Mouse (Mus musculus) liver, embryonic 11.5 days (tissue): ENCODE results near the gene Recql5. TPM values are rescaled to one million over a fixed set of nuclear protein-coding genes. Genes with fewer than 3 reads are reported as not detected.

Source experiments
- ATAC-seq: fragments of 200-750 bp; cut with Nextera tagmentation; replicated peaks from 2 replicates; pipeline ENCODE4 v1.8.0; 2017; ENCODE audit warnings: moderate number of reproducible peaks, mild to moderate bottlenecking, moderate TSS enrichment, moderate library complexity; ENCODE audit not compliant: low FRiP score
- DNase-seq: peaks from one replicate; pipeline ENCODE4 v3.0.0-alpha.2; 2017; ENCODE audit warnings: low spot score
- H3K27ac ChIP-seq: fragments of 300-500 bp; sonication (generic); 2 replicates; pipeline ENCODE4 v1.5.1; 2014; ENCODE audit warnings: mild to moderate bottlenecking, low read depth, low read length, control low read depth
- H3K27me3 ChIP-seq: fragments of 300-500 bp; sonication (generic); replicated peaks from 2 replicates; pipeline ENCODE4 v1.6.1; 2014; ENCODE audit warnings: low read length, mixed read lengths; ENCODE audit not compliant: control insufficient read depth, insufficient read depth
- H3K36me3 ChIP-seq: fragments of 300-500 bp; sonication (generic); 2 replicates; pipeline ENCODE4 v1.6.1; 2014; ENCODE audit warnings: mild to moderate bottlenecking, low read length, moderate library complexity, mixed read lengths; ENCODE audit not compliant: control insufficient read depth, insufficient read depth
- H3K4me1 ChIP-seq: fragments of 300-500 bp; sonication (generic); replicated peaks from 2 replicates; pipeline ENCODE4 v1.6.1; 2014; ENCODE audit warnings: low read length, mixed read lengths; ENCODE audit not compliant: control insufficient read depth, insufficient read depth
- H3K4me2 ChIP-seq: fragments of 300-500 bp; sonication (generic); 2 replicates; pipeline ENCODE4 v1.6.1; 2014; ENCODE audit warnings: mild to moderate bottlenecking, control low read depth, moderate library complexity
- H3K4me3 ChIP-seq: fragments of 300-500 bp; sonication (generic); 2 replicates; pipeline ENCODE4 v1.5.1; 2014; ENCODE audit warnings: low read depth, low read length, control low read depth
- H3K9ac ChIP-seq: fragments of 300-500 bp; sonication (generic); 2 replicates; pipeline ENCODE4 v1.6.1; 2014; ENCODE audit warnings: low read depth, low read length, control low read depth
- H3K9me3 ChIP-seq: fragments of 300-500 bp; sonication (generic); 2 replicates; pipeline ENCODE4 v1.6.1; 2016; ENCODE audit warnings: low read length, inconsistent platforms, mixed read lengths; ENCODE audit not compliant: control insufficient read depth
- WGBS: fragments of 180-500 bp; shearing (Covaris S2); extraction: QIAGEN DNeasy Blood & Tissue Kit; methylation state at CpG from one replicate; pipeline ENCODE4 v1.1.7; 2014; 5-methylcytosine and 5-hydroxymethylcytosine counted together
- polyA plus RNA-seq: library from polyadenylated mRNA; unstranded; fragments of >200 nt; fragmentation: Nextera tagmentation; extraction: Ambion mirVana; gene quantifications from 2 replicates; pipeline ENCODE4 v1.2.1, GENCODE M21; 2014

Gene Recql5
- polyA plus RNA-seq, 1 experiment from 2014 or later = 22.9 TPM

DNA sequence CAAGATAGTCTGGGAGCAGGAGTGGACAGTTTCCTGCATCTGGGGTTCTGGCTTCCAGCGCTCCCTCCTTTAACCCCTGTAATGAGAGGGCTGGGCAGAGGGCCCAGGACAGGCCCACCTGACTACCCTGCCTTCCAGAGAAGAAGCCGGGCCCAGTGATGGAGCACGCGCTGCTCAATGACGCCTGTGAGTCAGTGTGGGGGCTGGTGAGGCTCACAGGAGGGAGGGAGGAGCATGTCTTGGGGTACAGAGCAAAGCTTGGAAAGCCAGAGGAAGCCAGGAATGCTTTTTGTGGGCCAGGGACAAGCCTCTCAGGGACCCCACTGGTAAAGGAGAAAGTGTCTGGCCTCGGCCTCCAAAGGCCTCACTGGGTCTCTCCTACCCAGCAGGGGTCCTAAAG is 78.6 kb downstream of the Recql5 start:
- no peak for DNase-seq
- Histone ChIP-seq H3K27me3 (peaks cover 25% of the 10 kb centered on the region), H3K9me3 (no peaks in the 10 kb centered on the region), H3K4me2 (no peak overlapping the region), H3K27ac (no peak overlapping the region), H3K4me1 (peaks cover 12% of the 10 kb centered on the region; the same call in 1 of the 2 replicates), H3K36me3 (peaks cover 28% of the 10 kb centered on the region), H3K9ac (no peak overlapping the region), H3K4me3 (no peak overlapping the region)
- no peak for ATAC-seq
- 89% methylated on average over 6 of the region's 6 CpGs for WGBS

DNA sequence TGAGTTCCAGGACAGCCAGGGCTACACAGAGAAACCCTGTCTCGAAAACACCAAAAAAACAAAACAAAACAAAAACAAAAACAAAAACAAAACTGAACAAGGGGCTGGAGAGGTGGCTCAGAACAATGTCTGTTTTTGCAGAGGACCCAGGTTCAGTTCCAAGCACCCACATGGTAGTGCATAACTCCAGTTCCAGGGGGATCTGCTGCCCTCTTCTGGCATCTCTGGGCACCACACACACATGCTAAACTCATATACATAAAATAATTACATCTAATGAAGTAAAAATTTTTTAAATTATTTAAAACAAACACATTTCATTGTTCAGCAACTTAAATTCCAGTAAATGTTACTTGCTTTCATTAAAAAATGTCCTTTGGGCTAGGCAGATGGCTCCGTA is 87.5 kb downstream of the Recql5 start:
- Histone ChIP-seq H3K9ac (no peak overlapping the region), H3K27me3 (no peaks in the 10 kb centered on the region), H3K4me1 (peaks cover 34% of the 10 kb centered on the region), H3K36me3 (peaks cover 24% of the 10 kb centered on the region), H3K4me3 (no peak overlapping the region), H3K27ac (no peak overlapping the region), H3K9me3 (peaks cover 3% of the 10 kb centered on the region), H3K4me2 (no peak overlapping the region)
- WGBS = 95% methylated on average over 2 of the region's 2 CpGs
- ATAC-seq = no peak
- DNase-seq = no peak

DNA sequence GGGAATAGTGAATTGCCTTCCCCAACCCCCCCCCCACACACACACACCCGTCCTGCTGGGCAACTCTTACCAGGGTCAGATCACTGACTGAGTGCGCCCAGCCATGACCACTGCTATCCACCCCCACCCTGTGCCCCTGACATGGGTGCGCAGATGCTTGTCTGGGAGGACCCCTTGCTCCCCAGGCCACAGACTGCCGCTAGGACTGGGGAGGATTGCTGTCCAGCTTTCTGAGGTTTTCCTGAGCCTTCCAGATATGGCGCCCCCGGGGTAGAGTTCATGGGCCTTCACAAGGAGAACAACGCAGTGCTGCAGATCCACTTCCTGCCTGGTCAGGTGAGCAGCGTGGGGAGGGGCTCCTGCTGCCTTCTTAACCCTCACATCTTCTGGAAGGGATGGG is 89.0 kb downstream of the Recql5 start:
- no peak overlapping the region for H3K9ac ChIP-seq
- H3K36me3 ChIP-seq = peaks cover 15% of the 10 kb centered on the region
- H3K4me2 ChIP-seq = no peak overlapping the region
- ATAC-seq (no peak), DNase-seq (no peak)
- no peak overlapping the region; the same call in 1 of the 2 replicates for H3K27ac ChIP-seq
- WGBS = 76% methylated on average over 8 of the region's 8 CpGs
- no peak overlapping the region for H3K4me3 ChIP-seq
- H3K4me1 ChIP-seq = peaks cover 43% of the 10 kb centered on the region
- no peaks in the 10 kb centered on the region for H3K27me3 ChIP-seq
- H3K9me3 ChIP-seq = peaks cover 3% of the 10 kb centered on the region

DNA sequence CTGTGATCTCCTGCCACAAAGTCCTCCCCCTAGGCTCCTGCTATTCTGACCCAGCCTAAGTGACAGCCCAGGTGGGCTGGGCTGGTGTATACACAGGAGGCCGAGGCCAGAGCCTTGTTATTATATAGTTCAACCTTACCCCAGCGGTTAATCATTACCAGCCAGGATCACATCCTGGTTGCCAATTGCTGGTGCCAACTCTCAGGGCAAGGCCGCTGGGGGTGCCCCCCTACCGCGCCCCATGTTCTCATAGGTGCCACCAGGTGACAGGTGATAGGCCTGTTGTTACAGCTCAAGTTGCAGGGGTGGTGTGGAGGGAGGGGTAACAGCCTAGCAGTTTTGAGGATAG is 89.4 kb downstream of the Recql5 start:
- peaks cover 3% of the 10 kb centered on the region for H3K9me3 ChIP-seq
- peaks cover 15% of the 10 kb centered on the region for H3K36me3 ChIP-seq
- 82% methylated on average over 5 of the region's 5 CpGs for WGBS
- no peak overlapping the region; the same call in 1 of the 2 replicates for H3K27ac ChIP-seq
- H3K9ac ChIP-seq = no peak overlapping the region
- H3K27me3 ChIP-seq = no peaks in the 10 kb centered on the region
- no peak overlapping the region for H3K4me3 ChIP-seq
- no peak for ATAC-seq
- peaks cover 46% of the 10 kb centered on the region for H3K4me1 ChIP-seq
- DNase-seq = no peak
- no peak overlapping the region for H3K4me2 ChIP-seq

DNA sequence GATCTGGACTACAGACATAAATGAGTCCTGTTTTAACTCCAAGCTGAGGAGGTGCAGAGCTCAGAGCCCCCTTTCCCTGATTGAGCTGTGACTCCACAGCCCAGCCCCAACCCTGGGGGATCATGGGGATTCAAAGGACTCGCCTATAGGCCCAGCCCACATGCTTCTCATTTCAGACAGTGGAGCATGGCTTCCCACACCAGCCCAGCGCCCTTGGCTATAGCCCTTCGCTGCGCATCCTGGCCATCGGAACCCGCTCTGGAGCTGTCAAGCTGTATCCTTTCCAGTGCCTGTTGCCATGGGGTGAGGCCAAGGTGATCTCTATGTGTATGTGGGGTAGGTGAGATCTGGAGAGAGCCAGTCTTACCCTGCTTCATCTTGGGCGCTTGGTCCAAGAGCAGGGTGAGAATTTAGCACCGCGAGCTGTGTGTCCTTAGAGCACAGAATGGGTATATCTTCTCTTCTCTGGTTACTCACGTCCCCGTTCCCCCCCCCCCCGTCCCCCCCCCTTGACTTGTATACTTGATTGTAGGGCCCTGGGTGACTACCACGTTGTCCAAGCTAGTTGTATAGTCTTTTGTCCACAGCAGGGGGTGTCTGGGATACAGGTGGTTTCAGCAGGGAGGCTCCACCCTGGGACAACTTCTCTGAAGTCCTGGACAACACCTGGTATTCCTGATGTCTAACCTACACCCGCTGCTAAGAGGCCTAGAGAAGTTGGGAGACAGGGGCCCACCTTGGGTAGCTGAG is 90.0 kb downstream of the Recql5 start:
- 79% methylated on average over 12 of the region's 14 CpGs for WGBS
- H3K9ac ChIP-seq = no peak overlapping the region; the same call in 1 of the 2 replicates
- ATAC-seq (no peak), DNase-seq (no peak)
- no peak overlapping the region for H3K4me2 ChIP-seq
- H3K27me3 ChIP-seq = no peaks in the 10 kb centered on the region
- H3K27ac ChIP-seq = peak overlapping the region; percentile 87
- H3K9me3 ChIP-seq = peaks cover 3% of the 10 kb centered on the region
- H3K36me3 ChIP-seq = peaks cover 15% of the 10 kb centered on the region
- peaks cover 52% of the 10 kb centered on the region for H3K4me1 ChIP-seq
- H3K4me3 ChIP-seq = no peak overlapping the region

Other genes with a start within 250 kb of the Recql5 start
- gene Grb2, start 224.9 kb downstream of the Recql5 start, polyA plus RNA-seq = 47.2 and 52.8 TPM in 2 replicates
- gene Tmem94, start 168.0 kb downstream of the Recql5 start, polyA plus RNA-seq = 14.1 and 14.4 TPM in 2 replicates
- gene Caskin2, start 119.8 kb downstream of the Recql5 start, polyA plus RNA-seq = 13.5 and 14.0 TPM in 2 replicates
- gene Tsen54, start 118.8 kb downstream of the Recql5 start, polyA plus RNA-seq = 36.1 and 36.4 TPM in 2 replicates
- gene Llgl2, start 109.4 kb downstream of the Recql5 start, polyA plus RNA-seq = 15.6 and 18.7 TPM in 2 replicates
- gene Myo15b, start 75.1 kb downstream of the Recql5 start, polyA plus RNA-seq = 0.56 and 0.89 TPM in 2 replicates
- gene Smim5, start 33.5 kb downstream of the Recql5 start, polyA plus RNA-seq = 39.5 and 45.9 TPM in 2 replicates
- gene Smim6, start 21.5 kb downstream of the Recql5 start, polyA plus RNA-seq = 3.5 and 3.6 TPM in 2 replicates
- gene Sap30bp, start 195 bp downstream of the Recql5 start, polyA plus RNA-seq = 36.5 and 39.9 TPM in 2 replicates
- 0.60 and 0.77 TPM in 2 replicates for gene Itgb4, start 41.2 kb upstream of the Recql5 start, polyA plus RNA-seq
- 299 and 304 TPM in 2 replicates for gene Galk1, start 79.2 kb upstream of the Recql5 start, polyA plus RNA-seq
- gene H3f3b, start 94.5 kb upstream of the Recql5 start, polyA plus RNA-seq = 1,141 and 1,182 TPM in 2 replicates
- 28.9 and 34.1 TPM in 2 replicates for gene Unk, start 96.8 kb upstream of the Recql5 start, polyA plus RNA-seq
- gene Unc13d, start 144.5 kb upstream of the Recql5 start, polyA plus RNA-seq = 44.8 and 45.3 TPM in 2 replicates
- 98.8 and 105 TPM in 2 replicates for gene Wbp2, start 153.5 kb upstream of the Recql5 start, polyA plus RNA-seq
- gene Trim47, start 193.7 kb upstream of the Recql5 start, polyA plus RNA-seq = 6.3 and 6.6 TPM in 2 replicates
- 3.1 and 3.5 TPM in 2 replicates for gene Trim65, start 197.7 kb upstream of the Recql5 start, polyA plus RNA-seq
- gene Mrpl38, start 205.4 kb upstream of the Recql5 start, polyA plus RNA-seq = 121 and 126 TPM in 2 replicates
- gene Fbf1, start 234.7 kb upstream of the Recql5 start, polyA plus RNA-seq = 20.1 and 23.3 TPM in 2 replicates